Mouse (Mus musculus): ENCODE measurements around the gene Cfap157. TPM values are rescaled to one million over a fixed set of nuclear protein-coding genes. Genes with fewer than 3 reads are reported as not detected.

Gene Cfap157
- polyA plus RNA-seq, 1 experiment from 2014 or later = not detected

DNA sequence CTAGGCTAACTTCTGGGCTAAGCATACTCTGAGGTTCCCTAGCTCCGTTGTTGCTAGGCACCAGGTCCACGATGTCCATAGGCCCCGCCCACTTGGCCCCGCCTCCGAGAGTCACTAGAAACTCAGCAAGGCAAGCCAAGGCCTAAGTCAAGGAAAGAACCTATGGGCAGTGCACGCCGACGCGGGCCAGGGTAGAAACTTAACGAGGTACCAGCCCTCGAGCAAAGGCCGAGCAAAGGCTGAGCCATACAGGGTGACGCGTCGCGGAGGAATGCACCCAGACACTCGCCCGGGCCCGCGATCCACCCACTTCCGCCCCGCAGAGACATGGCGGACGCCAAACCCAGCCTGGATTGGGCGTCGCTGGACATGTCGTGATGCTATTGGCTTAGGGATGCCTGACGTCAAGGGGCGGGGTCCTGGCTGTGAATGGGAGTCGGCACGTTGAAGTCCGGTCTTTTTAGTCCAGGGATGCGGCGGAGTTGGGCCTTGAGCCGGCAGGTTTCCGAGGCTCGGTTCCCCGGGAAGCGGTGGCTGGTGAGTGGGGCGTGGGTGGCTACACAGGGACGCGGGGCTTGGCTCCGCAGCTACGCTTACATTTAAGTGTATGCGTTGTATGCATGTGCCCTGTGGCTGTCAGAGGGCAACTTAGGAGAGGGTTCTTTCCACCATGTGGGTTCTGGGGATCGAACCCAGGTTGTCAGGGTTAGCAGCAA is 8.7 kb downstream of the Cfap157 start, which contains the start of the genes Ttc16 and Ptrh1:
TSS of gene Ttc16 (minus strand) at position 275 of the 716 bp plus-strand sequence.
TSS of gene Ptrh1 (plus strand) at position 428 of the 716 bp plus-strand sequence.
- DNase-seq (peak; percentile 98), ATAC-seq (peak; percentile 98)
- TF ChIP-seq EP300 (IDR thresholded peaks at IDR 0.05; ENCODE audit: low read depth) = no peak
- no peak for TF ChIP-seq CTCF (IDR thresholded peaks at IDR 0.05; ENCODE audit: low read depth)
- Histone ChIP-seq H3K27ac (ENCODE audit: low read depth) (peak within 1 kb of the TSS; percentile 68), H3K9me3 (ENCODE audit: low read length) (no peaks in the 10 kb centered on the region), H3K4me2 (ENCODE audit: low read depth, low read length) (peak within 1 kb of the TSS; percentile 93), H3K4me3 (ENCODE audit: low read depth, low read length) (peak within 1 kb of the TSS; percentile 69), H3K36me3 (replicated peaks; ENCODE audit: insufficient read depth, low read length) (no peaks in the 10 kb centered on the region), H3K9ac (replicated peaks) (peak within 1 kb of the TSS; percentile 63), H3K27me3 (ENCODE audit: insufficient read depth, low read length) (no peaks in the 10 kb centered on the region), H3K4me1 (ENCODE audit: insufficient read depth) (peaks cover 13% of the 10 kb centered on the region)
- WGBS (ENCODE audit: insufficient replicate concordance) = 2% methylated on average over 46 of the region's 46 CpGs

DNA sequence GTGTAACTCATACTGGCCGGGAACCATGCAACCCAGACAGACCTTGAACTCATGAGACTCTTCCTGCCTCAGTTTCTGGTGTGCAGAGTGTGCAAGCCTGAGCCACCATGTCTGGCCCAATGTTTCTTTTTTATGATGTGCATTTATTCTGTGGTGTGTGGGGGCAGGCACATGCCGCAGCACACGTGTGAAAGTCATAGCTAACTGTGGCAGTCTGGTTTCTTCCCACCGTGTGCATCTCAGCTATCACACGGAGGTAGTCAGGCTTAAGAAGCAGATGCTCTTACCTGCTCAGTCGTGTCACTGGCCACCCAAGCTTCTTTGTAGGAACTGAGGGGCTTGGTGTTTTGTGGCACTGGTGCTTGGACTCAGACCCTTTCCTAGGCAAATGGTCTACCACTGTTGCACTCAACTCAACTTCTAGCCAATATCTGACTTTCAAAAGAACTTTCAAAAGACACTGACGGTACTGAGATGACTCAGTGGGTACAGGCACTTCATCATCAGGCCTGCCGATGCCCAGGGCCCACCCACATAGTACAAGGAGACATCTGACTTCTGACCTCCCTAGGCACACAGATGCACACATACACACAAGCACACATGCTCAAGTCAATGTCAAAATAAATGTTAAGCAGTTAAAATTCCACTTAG is 11.5 kb downstream of the Cfap157 start:
- TF ChIP-seq CTCF (IDR thresholded peaks at IDR 0.05; ENCODE audit: low read depth) (no peak), EP300 (IDR thresholded peaks at IDR 0.05; ENCODE audit: low read depth) (no peak)
- no peak for DNase-seq
- H3K27ac ChIP-seq (ENCODE audit: low read depth) = no peak overlapping the region
- H3K27me3 ChIP-seq (ENCODE audit: insufficient read depth, low read length) = no peaks in the 10 kb centered on the region
- H3K9me3 ChIP-seq (ENCODE audit: low read length) = no peaks in the 10 kb centered on the region
- H3K9ac ChIP-seq (replicated peaks) = no peak overlapping the region
- no peaks in the 10 kb centered on the region for H3K36me3 ChIP-seq (replicated peaks; ENCODE audit: insufficient read depth, low read length)
- H3K4me1 ChIP-seq (ENCODE audit: insufficient read depth) = peaks cover 13% of the 10 kb centered on the region
- no peak overlapping the region for H3K4me2 ChIP-seq (ENCODE audit: low read depth, low read length)
- 73% methylated on average over 8 of the region's 8 CpGs for WGBS (ENCODE audit: insufficient replicate concordance)
- H3K4me3 ChIP-seq (ENCODE audit: low read depth, low read length) = no peak overlapping the region
- ATAC-seq = no peak

DNA sequence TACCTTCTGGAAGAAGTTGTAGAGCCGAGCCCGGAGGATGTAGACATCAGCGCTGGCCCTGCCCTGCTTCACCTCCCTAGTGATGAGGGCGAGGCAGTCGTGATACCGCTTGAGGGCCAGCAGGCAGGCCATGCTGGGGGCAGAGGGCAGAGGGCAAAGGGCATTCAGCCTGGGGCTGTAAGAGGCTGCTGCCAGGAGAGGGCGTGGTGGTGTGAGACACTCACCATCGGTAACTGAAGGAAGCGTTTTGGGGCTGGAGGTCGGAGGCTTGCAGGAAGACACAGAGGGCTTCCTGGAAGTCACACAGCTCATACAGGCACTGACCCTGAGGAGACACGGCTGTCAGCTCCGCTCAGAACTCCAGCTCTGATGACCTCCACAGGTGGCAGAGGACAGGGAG is 12.3 kb downstream of the Cfap157 start:
- 28% methylated on average over 12 of the region's 12 CpGs for WGBS (ENCODE audit: insufficient replicate concordance)
- Histone ChIP-seq H3K9ac (replicated peaks) (no peak overlapping the region), H3K27ac (ENCODE audit: low read depth) (no peak overlapping the region), H3K4me3 (ENCODE audit: low read depth, low read length) (no peak overlapping the region), H3K36me3 (replicated peaks; ENCODE audit: insufficient read depth, low read length) (no peaks in the 10 kb centered on the region), H3K4me2 (ENCODE audit: low read depth, low read length) (no peak overlapping the region), H3K4me1 (ENCODE audit: insufficient read depth) (peaks cover 13% of the 10 kb centered on the region), H3K9me3 (ENCODE audit: low read length) (no peaks in the 10 kb centered on the region), H3K27me3 (ENCODE audit: insufficient read depth, low read length) (no peaks in the 10 kb centered on the region)
- TF ChIP-seq CTCF (IDR thresholded peaks at IDR 0.05; ENCODE audit: low read depth) (peak; percentile 29), EP300 (IDR thresholded peaks at IDR 0.05; ENCODE audit: low read depth) (no peak)
- ATAC-seq (no peak), DNase-seq (peak; percentile 46)

DNA sequence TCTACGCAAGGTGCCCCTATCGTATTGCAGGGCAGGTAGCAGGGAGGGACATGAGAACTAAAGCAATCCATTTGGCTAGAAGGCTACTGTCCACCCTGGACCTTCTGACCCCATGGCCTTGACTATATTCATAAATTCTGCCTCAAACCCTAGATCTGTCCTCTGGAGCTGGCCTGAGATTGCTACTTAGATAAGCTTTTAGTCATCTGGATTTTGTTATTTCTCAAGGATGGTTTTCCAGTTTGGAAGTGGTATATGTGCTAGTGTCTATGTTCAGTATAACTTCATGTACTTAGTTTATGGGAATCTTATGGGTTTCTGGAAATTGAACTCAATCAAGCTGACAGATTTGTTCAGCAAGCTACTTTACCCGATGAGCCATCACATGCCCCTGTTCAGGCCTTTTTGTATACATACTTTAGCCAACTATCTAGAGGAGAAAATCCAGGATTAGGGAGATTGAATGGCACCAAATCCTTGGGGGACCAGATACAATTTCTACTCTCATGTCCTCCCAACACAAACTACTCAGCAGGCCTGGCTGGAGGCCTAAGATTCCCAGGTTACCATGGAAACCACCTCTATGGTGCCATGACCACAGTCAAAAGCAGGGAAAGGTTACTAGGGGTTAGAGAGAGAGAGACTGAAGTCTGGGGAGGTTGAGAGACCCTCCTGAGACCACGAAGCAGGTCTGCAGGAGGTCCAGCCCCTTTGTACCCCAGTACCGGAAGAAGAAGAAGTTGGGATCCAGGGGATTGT is 14.7 kb downstream of the Cfap157 start:
- DNase-seq (no peak), ATAC-seq (no peak)
- peaks cover 5% of the 10 kb centered on the region for H3K4me1 ChIP-seq (ENCODE audit: insufficient read depth)
- H3K36me3 ChIP-seq (replicated peaks; ENCODE audit: insufficient read depth, low read length) = no peaks in the 10 kb centered on the region
- no peak for TF ChIP-seq EP300 (IDR thresholded peaks at IDR 0.05; ENCODE audit: low read depth)
- TF ChIP-seq CTCF (IDR thresholded peaks at IDR 0.05; ENCODE audit: low read depth) = no peak
- H3K4me2 ChIP-seq (ENCODE audit: low read depth, low read length) = no peak overlapping the region
- no peak overlapping the region for H3K4me3 ChIP-seq (ENCODE audit: low read depth, low read length)
- H3K9me3 ChIP-seq (ENCODE audit: low read length) = no peaks in the 10 kb centered on the region
- H3K27me3 ChIP-seq (ENCODE audit: insufficient read depth, low read length) = no peaks in the 10 kb centered on the region
- H3K9ac ChIP-seq (replicated peaks) = no peak overlapping the region
- H3K27ac ChIP-seq (ENCODE audit: low read depth) = no peak overlapping the region
- WGBS (ENCODE audit: insufficient replicate concordance) = 84% methylated on average over 5 of the region's 5 CpGs

DNA sequence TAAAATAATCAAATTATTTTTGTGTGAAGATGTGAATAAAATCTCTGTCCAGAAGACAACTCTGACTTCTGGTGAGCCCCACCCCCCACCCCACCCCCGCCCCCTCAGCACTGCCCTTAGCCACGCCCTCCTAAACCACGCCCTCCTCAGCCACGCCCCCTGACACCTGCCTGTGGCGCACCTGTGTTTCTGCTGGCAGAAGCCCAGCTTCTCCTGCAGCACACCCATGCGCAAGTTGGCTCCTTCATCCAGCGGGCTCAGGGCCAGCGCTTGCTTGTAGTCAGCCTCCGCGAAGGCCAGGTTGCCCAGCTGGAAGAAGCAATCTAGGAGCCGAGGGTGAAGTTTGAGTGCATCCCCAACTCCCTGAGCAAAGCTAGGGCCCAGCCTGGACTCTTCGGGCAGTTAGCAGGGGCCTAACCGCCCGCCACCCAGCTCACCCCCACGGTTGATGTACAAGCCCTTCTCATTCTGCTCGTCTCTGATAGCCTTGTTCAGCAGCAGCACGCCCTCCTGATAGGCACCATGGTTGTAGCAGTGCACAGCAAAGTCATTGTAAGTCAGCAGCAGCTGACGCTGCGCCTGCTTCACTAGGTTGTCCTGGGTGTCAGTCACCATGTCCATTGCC is 15.5 kb downstream of the Cfap157 start:
- no peaks in the 10 kb centered on the region for H3K36me3 ChIP-seq (replicated peaks; ENCODE audit: insufficient read depth, low read length)
- DNase-seq = peak; percentile 56
- no peak overlapping the region for H3K4me2 ChIP-seq (ENCODE audit: low read depth, low read length)
- peaks cover 5% of the 10 kb centered on the region for H3K4me1 ChIP-seq (ENCODE audit: insufficient read depth)
- no peak overlapping the region for H3K4me3 ChIP-seq (ENCODE audit: low read depth, low read length)
- peak; percentile 69 for ATAC-seq
- no peak overlapping the region for H3K27ac ChIP-seq (ENCODE audit: low read depth)
- no peak overlapping the region for H3K9ac ChIP-seq (replicated peaks)
- 45% methylated on average over 19 of the region's 19 CpGs for WGBS (ENCODE audit: insufficient replicate concordance)
- TF ChIP-seq CTCF (IDR thresholded peaks at IDR 0.05; ENCODE audit: low read depth) = no peak
- no peak for TF ChIP-seq EP300 (IDR thresholded peaks at IDR 0.05; ENCODE audit: low read depth)
- H3K27me3 ChIP-seq (ENCODE audit: insufficient read depth, low read length) = no peaks in the 10 kb centered on the region
- H3K9me3 ChIP-seq (ENCODE audit: low read length) = no peaks in the 10 kb centered on the region

Data from liver, postnatal 0 days (tissue).